Mouse (Mus musculus) heart, embryonic 10.5 days (tissue): ENCODE results near the gene Ranbp17. TPM values are rescaled to one million over a fixed set of nuclear protein-coding genes. Genes with fewer than 3 reads are reported as not detected.

ENCODE experiments used
- DNase-seq: peaks from one replicate; pipeline ENCODE4 v3.0.0-alpha.2; 2017; ENCODE audit warnings: low spot score
- H3K27ac ChIP-seq: fragments of 300-500 bp; sonication (generic); 2 replicates; pipeline ENCODE4 v1.5.1; 2016; ENCODE audit warnings: mild to moderate bottlenecking
- H3K27me3 ChIP-seq: fragments of 300-500 bp; sonication (generic); 2 replicates; pipeline ENCODE4 v1.6.1; 2016; ENCODE audit warnings: mild to moderate bottlenecking; ENCODE audit not compliant: poor library complexity, insufficient read depth, severe bottlenecking
- H3K36me3 ChIP-seq: fragments of 300-500 bp; sonication (generic); 2 replicates; pipeline ENCODE4 v1.6.1; 2016; ENCODE audit warnings: mild to moderate bottlenecking, moderate library complexity
- H3K4me1 ChIP-seq: fragments of 300-500 bp; sonication (generic); 2 replicates; pipeline ENCODE4 v1.6.1; 2016; ENCODE audit warnings: mild to moderate bottlenecking
- H3K4me3 ChIP-seq: fragments of 300-500 bp; sonication (generic); 2 replicates; pipeline ENCODE4 v1.5.1; 2016; ENCODE audit warnings: mild to moderate bottlenecking, moderate library complexity
- H3K9me3 ChIP-seq: fragments of 300-500 bp; sonication (generic); 2 replicates; pipeline ENCODE4 v1.6.1; 2016; ENCODE audit warnings: mild to moderate bottlenecking, moderate library complexity
- WGBS: fragments of 180-500 bp; shearing (Covaris S2); methylation state at CpG from one replicate; pipeline ENCODE4 v1.1.7; 2016; 5-methylcytosine and 5-hydroxymethylcytosine counted together
- polyA plus RNA-seq: library from polyadenylated mRNA; unstranded; fragments of >200 nt; fragmentation: Nextera tagmentation; extraction: Ambion mirVana; gene quantifications from 2 replicates; pipeline ENCODE4 v1.2.1, GENCODE M21; 2016

Ranbp17 gene
- polyA plus RNA-seq: 7.9 and 8.2 TPM in 2 replicates

- Histone ChIP-seq H3K36me3 (no peaks in the 10 kb centered on the region), H3K4me3 (peak within 1 kb of the TSS; percentile 97), H3K27me3 (no peaks in the 10 kb centered on the region), H3K9me3 (no peaks in the 10 kb centered on the region), H3K27ac (peak within 1 kb of the TSS; percentile 96), H3K4me1 (peaks cover 5% of the 10 kb centered on the region; the same call in 1 of the 2 replicates)
- DNase-seq: peak; percentile 84
- whole genome bisulfite sequencing: 1% methylated on average over 72 of the region's 72 CpGs
These were observed at the start of gene Ranbp17 for GRCm38 (mm10) chr11:33513376-33513991. Ranbp17 (minus strand) TSS chr11:33513746.

GRCm38 (mm10) chr11:33554123-33554522 lies 40.6 kb upstream of the Ranbp17 start:
- Histone ChIP-seq H3K36me3 (no peaks in the 10 kb centered on the region), H3K4me3 (no peak overlapping the region), H3K27ac (no peak overlapping the region), H3K27me3 (no peaks in the 10 kb centered on the region), H3K9me3 (no peaks in the 10 kb centered on the region), H3K4me1 (peaks cover 4% of the 10 kb centered on the region; the same call in 1 of the 2 replicates)
- no peak for DNase-seq
- WGBS: 77% methylated on average over 8 of the region's 8 CpGs

- H3K27ac ChIP-seq: no peak overlapping the region
- no peaks in the 10 kb centered on the region for H3K9me3 ChIP-seq
- WGBS: 53% methylated on average over 14 of the region's 14 CpGs
- no peaks in the 10 kb centered on the region for H3K36me3 ChIP-seq
- peaks cover 4% of the 10 kb centered on the region; the same call in 1 of the 2 replicates for H3K4me1 ChIP-seq
- H3K4me3 ChIP-seq: no peak overlapping the region
- no peaks in the 10 kb centered on the region for H3K27me3 ChIP-seq
- DNase-seq: no peak
These were observed 37.5 kb upstream of the Ranbp17 start for GRCm38 (mm10) chr11:33550861-33551560.

GRCm38 (mm10) chr11:33547386-33547785 lies 33.8 kb upstream of the Ranbp17 start:
- 83% methylated on average over 2 of the region's 2 CpGs for WGBS
- no peaks in the 10 kb centered on the region for H3K36me3 ChIP-seq
- no peaks in the 10 kb centered on the region for H3K9me3 ChIP-seq
- no peaks in the 10 kb centered on the region for H3K27me3 ChIP-seq
- no peak for DNase-seq
- H3K4me1 ChIP-seq: peaks cover 4% of the 10 kb centered on the region; the same call in 1 of the 2 replicates
- no peak overlapping the region for H3K4me3 ChIP-seq
- H3K27ac ChIP-seq: no peak overlapping the region

- WGBS: 98% methylated on average over 2 of the region's 2 CpGs
- no peaks in the 10 kb centered on the region for H3K27me3 ChIP-seq
- no peaks in the 10 kb centered on the region for H3K4me1 ChIP-seq
- no peaks in the 10 kb centered on the region for H3K9me3 ChIP-seq
- H3K36me3 ChIP-seq: no peaks in the 10 kb centered on the region
- no peak overlapping the region for H3K27ac ChIP-seq
- no peak for DNase-seq
- H3K4me3 ChIP-seq: no peak overlapping the region
These were observed 31.4 kb upstream of the Ranbp17 start for GRCm38 (mm10) chr11:33544945-33545344.

GRCm38 (mm10) chr11:33544121-33544520 lies 30.6 kb upstream of the Ranbp17 start:
- H3K27me3 ChIP-seq: no peaks in the 10 kb centered on the region
- no peak overlapping the region for H3K27ac ChIP-seq
- DNase-seq: no peak
- H3K4me3 ChIP-seq: no peak overlapping the region
- 51% methylated on average over 11 of the region's 11 CpGs for WGBS
- H3K36me3 ChIP-seq: no peaks in the 10 kb centered on the region
- H3K4me1 ChIP-seq: no peaks in the 10 kb centered on the region
- H3K9me3 ChIP-seq: no peaks in the 10 kb centered on the region

GRCm38 (mm10) chr11:33537390-33538125 lies 24.0 kb upstream of the Ranbp17 start:
- Histone ChIP-seq H3K27ac (no peak overlapping the region), H3K9me3 (no peaks in the 10 kb centered on the region), H3K36me3 (no peaks in the 10 kb centered on the region), H3K4me1 (no peaks in the 10 kb centered on the region), H3K27me3 (no peaks in the 10 kb centered on the region), H3K4me3 (no peak overlapping the region)
- DNase-seq: no peak
- WGBS: 78% methylated on average over 5 of the region's 5 CpGs

- H3K27me3 ChIP-seq: no peaks in the 10 kb centered on the region
- no peak overlapping the region for H3K27ac ChIP-seq
- H3K4me3 ChIP-seq: no peak overlapping the region
- DNase-seq: no peak
- H3K4me1 ChIP-seq: no peaks in the 10 kb centered on the region
- H3K9me3 ChIP-seq: no peaks in the 10 kb centered on the region
- 80% methylated on average over 3 of the region's 3 CpGs for WGBS
- H3K36me3 ChIP-seq: no peaks in the 10 kb centered on the region
These were observed 23.1 kb upstream of the Ranbp17 start for GRCm38 (mm10) chr11:33536636-33537035.

- Histone ChIP-seq H3K9me3 (no peaks in the 10 kb centered on the region), H3K4me1 (no peaks in the 10 kb centered on the region), H3K4me3 (no peak overlapping the region), H3K27ac (no peak overlapping the region), H3K27me3 (no peaks in the 10 kb centered on the region), H3K36me3 (no peaks in the 10 kb centered on the region)
- DNase-seq: no peak
- WGBS: 75% methylated on average over 4 of the region's 4 CpGs
These were observed 21.0 kb upstream of the Ranbp17 start for GRCm38 (mm10) chr11:33534541-33534940.

GRCm38 (mm10) chr11:33533577-33533976 lies 20.0 kb upstream of the Ranbp17 start:
- H3K4me3 ChIP-seq: no peak overlapping the region
- no peak overlapping the region for H3K27ac ChIP-seq
- no peaks in the 10 kb centered on the region for H3K27me3 ChIP-seq
- WGBS: 65% methylated on average over 3 of the region's 3 CpGs
- no peaks in the 10 kb centered on the region for H3K36me3 ChIP-seq
- no peaks in the 10 kb centered on the region for H3K9me3 ChIP-seq
- DNase-seq: no peak
- H3K4me1 ChIP-seq: no peaks in the 10 kb centered on the region

GRCm38 (mm10) chr11:33529576-33529975 lies 16.0 kb upstream of the Ranbp17 start:
- H3K4me3 ChIP-seq: no peak overlapping the region
- H3K4me1 ChIP-seq: no peaks in the 10 kb centered on the region
- no peak overlapping the region for H3K27ac ChIP-seq
- no peaks in the 10 kb centered on the region for H3K9me3 ChIP-seq
- WGBS: 65% methylated on average over 2 of the region's 2 CpGs
- no peaks in the 10 kb centered on the region for H3K27me3 ChIP-seq
- H3K36me3 ChIP-seq: no peaks in the 10 kb centered on the region
- DNase-seq: no peak

- H3K27ac ChIP-seq: peak overlapping the region; percentile 96
- H3K27me3 ChIP-seq: no peaks in the 10 kb centered on the region
- WGBS: under 1% methylated on average over 43 of the region's 43 CpGs
- DNase-seq: peak; percentile 91
- no peaks in the 10 kb centered on the region for H3K36me3 ChIP-seq
- H3K9me3 ChIP-seq: no peaks in the 10 kb centered on the region
- peak overlapping the region; percentile 97 for H3K4me3 ChIP-seq
- H3K4me1 ChIP-seq: peaks cover 5% of the 10 kb centered on the region; the same call in 1 of the 2 replicates
These were observed 631 bp downstream of the Ranbp17 start for GRCm38 (mm10) chr11:33512854-33513375.

GRCm38 (mm10) chr11:33509401-33509800 lies 4.1 kb downstream of the Ranbp17 start:
- H3K9me3 ChIP-seq: no peaks in the 10 kb centered on the region
- peaks cover 5% of the 10 kb centered on the region; the same call in 1 of the 2 replicates for H3K4me1 ChIP-seq
- no peak for DNase-seq
- no peaks in the 10 kb centered on the region for H3K27me3 ChIP-seq
- no peak overlapping the region for H3K27ac ChIP-seq
- H3K36me3 ChIP-seq: no peaks in the 10 kb centered on the region
- no peak overlapping the region for H3K4me3 ChIP-seq
